Mouse (Mus musculus) adipocyte (in vitro differentiated cells): Measurements from ENCODE around the gene Gphb5.

Experiments
- DNase-seq: peaks from one replicate; pipeline ENCODE4 v3.0.0-alpha.2; 2016; ENCODE audit warnings: low spot score

Gphb5 gene

GRCm38 (mm10) chr12:75391526-75391925 is 25.1 kb downstream of the Gphb5 start:
- DNase-seq: no peak

- peak; percentile 56 for DNase-seq
Measured at GRCm38 (mm10) chr12:75389308-75390135, 27.1 kb downstream of the Gphb5 start.

- DNase-seq: no peak
Measured at GRCm38 (mm10) chr12:75388521-75388920, 28.1 kb downstream of the Gphb5 start.

- DNase-seq: no peak
Measured at GRCm38 (mm10) chr12:75387846-75388245, 28.7 kb downstream of the Gphb5 start.

GRCm38 (mm10) chr12:75387156-75387555 is 29.4 kb downstream of the Gphb5 start:
- no peak for DNase-seq

GRCm38 (mm10) chr12:75386731-75387130 is 29.9 kb downstream of the Gphb5 start:
- no peak for DNase-seq

- no peak for DNase-seq
Measured at GRCm38 (mm10) chr12:75376126-75376525, 40.5 kb downstream of the Gphb5 start.

- DNase-seq: no peak
Measured at GRCm38 (mm10) chr12:75375060-75375459, 41.5 kb downstream of the Gphb5 start.

GRCm38 (mm10) chr12:75374437-75374836 is 42.1 kb downstream of the Gphb5 start:
- DNase-seq: no peak

- peak; percentile 43 for DNase-seq
Measured at GRCm38 (mm10) chr12:75369418-75369851, 47.1 kb downstream of the Gphb5 start.

GRCm38 (mm10) chr12:75368527-75368926 is 48.1 kb downstream of the Gphb5 start:
- peak; percentile 52 for DNase-seq

GRCm38 (mm10) chr12:75367371-75367770 is 49.2 kb downstream of the Gphb5 start:
- DNase-seq: peak; percentile 7

GRCm38 (mm10) chr12:75365621-75366124 is 50.9 kb downstream of the Gphb5 start:
- DNase-seq: no peak

GRCm38 (mm10) chr12:75364416-75364815 is 52.2 kb downstream of the Gphb5 start:
- no peak for DNase-seq

- no peak for DNase-seq
Measured at GRCm38 (mm10) chr12:75362456-75362855, 54.1 kb downstream of the Gphb5 start.
